Mouse (Mus musculus): ENCODE measurements at regions not wholly inside any gene's neighbourhood (a gene's known extent, or its start where the extent isn't known, plus 50 kb on each side); places are given as distances from the start of the nearest gene placed in this dataset.

DNA sequence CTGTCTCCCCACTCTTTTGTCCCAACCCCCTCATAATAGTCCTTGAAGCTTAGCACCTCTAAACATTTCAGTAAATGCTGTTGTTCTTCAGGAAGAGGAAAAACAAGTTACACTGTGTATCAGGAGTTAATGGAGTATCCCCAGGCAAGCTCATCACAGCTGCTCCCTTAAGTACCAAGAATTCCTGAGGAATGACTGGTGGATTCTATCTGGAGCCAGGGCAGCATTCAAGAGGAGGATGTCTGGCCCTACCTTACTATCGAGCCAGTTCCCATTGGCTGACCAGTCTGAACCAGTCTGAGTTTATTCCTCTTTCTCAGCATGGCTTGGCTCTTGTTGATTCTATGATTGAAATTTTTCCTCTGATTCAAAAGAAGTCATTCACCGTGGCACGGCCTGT lies 155.4 kb upstream of the Cited2 start:
- ATAC-seq (replicated peaks; ENCODE audit: poor library complexity) = no peak

DNA sequence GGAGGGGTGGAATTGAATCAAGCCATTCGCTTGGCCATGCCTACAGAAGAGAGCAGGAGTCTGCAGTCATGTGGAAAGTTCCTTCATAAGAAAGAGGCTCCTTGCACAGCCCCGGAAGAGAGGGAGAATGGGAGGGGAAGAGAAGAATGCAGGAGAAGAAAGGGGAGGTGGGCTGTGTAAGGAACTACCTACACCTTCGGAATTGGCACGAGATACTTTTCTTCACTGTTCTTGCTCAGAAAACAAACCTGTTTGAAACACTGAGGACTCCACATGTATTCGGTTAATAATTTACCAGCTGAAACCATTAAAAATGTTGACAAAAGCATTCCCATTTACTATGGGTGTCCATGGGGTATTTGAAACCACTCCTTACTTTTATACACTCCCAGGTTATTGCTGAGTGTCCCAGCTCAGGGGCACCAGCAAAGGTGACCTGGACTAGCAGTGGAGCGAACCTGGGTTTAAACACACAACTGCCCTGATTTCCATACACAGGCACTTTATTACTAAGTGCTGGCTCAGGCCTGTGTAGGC lies 153.4 kb upstream of the Cited2 start:
- no peak for ATAC-seq (replicated peaks; ENCODE audit: poor library complexity)

DNA sequence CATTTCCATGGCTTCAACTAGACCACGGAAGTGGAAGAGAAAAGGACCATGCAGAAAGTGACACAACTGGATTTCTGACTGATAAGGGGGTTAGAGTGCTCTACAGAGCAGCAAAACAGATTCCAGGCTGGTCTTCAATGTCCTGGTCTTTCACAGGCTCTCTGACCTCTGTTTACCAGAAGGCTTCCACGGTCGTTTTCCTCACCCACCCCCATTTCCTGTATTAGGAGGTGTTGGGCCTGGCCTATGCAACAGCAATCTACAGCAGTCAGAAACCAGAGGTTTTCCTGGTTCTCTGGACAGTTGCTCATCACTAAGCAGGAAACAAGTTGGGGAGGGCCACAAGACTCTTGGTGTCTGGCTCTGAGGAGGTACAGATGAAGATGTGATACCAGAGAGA lies 148.1 kb upstream of the Cited2 start:
- ATAC-seq (replicated peaks; ENCODE audit: poor library complexity) = peak; percentile 37

DNA sequence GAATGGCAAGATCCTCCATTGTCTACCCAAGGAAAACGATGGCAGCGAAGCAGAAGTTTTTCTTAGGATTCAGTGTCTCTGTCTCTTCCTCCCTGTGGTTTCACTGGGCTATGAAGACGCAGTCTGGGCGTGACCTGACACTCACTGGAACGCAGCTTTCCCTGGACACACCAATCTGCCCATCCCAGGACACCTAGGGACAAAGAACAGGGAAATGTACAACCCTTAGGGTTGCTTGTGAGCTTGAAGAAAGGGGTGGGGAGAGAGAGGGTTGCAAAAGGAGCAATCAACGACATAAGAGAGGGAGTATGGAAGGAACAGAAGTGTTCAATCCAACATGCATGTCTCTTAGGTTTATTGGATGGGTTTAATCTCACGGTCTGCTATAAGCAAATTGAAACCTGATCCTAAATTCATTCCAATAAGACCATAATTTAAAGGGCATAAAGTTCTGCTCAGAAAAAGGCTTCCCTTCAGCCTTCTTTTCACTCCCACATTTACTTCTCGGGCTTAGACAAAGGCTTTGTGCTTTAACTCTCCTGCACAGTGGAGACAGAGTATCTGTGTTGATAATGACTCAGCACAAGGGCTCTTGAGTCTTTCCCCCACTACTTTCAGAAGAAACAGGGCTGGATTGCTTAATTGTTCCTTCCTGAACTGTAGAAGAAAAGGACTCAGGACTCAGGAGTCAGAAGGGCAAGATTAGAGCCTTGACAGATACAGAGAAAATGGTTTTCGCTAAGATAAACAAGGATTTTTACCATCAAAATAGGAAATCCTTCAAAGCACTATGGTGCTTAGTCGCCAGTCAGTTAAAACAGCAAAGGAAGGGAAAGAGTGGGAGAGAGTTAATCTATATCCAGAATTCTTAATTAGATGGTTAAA lies 147.3 kb upstream of the Cited2 start:
- ATAC-seq (replicated peaks; ENCODE audit: poor library complexity) = peak; percentile 90

DNA sequence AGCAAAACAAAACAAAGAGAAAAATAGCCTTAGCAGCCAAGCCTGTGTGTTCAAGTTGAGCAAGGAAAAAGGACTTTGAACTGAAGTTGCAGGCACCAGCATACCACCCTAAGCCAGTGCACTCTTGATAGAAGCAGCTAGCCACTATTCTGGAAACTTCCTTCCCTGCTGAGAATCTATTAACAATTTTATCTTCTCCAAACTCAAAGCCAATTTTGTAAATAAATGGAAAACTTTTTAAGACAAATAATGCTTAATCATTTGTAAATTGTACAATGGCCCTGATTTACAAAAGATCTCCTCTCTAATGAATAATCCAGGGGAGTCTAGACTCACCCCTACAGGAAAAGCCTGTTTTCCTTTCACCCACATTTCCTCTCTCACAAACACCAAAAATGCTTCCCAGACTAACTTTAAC lies 146.7 kb upstream of the Cited2 start:
- ATAC-seq (replicated peaks; ENCODE audit: poor library complexity) = no peak

DNA sequence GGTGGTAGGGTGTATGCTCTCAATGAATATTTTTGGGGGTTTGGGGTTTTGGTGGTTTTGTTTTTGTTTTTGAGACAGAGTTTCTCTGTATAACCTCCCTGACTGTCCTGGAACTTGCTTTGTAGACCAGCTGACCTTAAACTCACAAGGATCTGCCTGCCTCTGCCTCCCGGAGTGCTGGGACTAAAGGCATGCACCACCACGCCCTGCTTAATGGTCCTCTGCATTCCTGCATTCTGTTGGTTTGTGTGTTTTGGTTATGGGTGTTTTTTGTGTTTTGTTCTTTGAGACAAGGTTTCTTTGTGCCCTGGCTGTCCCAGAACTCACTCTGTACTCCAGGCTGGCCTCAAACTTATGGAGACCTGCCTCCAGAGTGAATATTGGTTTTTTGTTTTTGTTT lies 143.6 kb upstream of the Cited2 start:
- ATAC-seq (replicated peaks; ENCODE audit: poor library complexity) = no peak

DNA sequence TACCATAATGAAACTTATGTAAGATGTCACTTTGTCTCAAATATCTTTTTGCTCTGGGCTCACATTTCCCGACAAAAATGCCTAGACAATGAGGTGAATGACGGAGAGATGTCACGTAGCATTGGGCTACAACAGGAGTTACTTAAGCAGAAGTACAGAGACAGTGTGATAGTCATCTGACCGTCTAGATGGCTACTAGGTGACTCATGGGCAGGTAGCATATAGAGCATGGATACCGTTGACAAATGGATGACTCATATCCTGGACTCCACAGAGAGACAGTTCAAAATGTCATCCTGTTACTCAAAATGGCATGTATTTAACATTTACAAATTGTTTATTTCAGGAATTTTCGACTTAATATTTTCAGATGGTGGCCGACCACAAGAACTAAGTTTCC lies 138.2 kb upstream of the Cited2 start:
- ATAC-seq (replicated peaks; ENCODE audit: poor library complexity) = no peak

DNA sequence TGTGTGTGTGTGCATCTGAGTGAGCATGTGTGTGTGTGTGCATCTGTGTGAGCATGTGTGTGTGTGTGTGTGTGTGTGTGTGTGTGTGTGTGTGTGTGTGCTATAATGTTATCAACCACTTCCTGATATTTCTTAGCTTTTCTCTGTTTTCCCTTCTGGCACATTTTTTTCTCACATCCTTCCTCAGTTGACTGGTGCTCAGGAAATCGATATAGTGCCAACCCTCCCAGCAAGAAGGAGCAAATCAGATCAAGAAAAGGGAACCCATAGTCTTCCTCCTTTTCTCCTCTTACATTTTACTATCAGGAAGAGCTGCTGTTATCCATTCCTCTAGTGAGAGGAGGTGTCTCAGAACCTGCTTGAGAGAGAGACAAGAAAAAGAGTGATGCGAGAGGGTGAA lies 136.1 kb upstream of the Cited2 start:
- no peak for ATAC-seq (replicated peaks; ENCODE audit: poor library complexity)

DNA sequence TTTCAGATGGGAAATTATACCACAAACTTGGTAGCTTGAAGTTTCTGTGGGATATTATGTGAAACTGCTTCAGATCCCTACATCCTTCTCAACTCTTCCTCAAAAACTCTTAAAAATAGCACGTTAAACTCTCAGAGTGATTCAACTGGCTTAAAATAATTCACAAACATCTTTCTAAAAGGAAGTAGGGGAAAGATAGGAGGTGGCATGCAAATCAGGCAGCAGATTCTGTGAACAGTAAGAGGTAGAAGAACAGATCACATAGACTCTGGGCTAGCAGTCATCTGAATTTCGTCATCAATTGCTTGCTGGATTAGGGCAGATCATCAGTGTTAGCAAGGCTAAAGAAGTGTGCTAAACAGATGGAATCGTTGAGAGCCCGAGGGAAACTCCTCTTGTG lies 133.9 kb upstream of the Cited2 start:
- ATAC-seq (replicated peaks; ENCODE audit: poor library complexity) = no peak

DNA sequence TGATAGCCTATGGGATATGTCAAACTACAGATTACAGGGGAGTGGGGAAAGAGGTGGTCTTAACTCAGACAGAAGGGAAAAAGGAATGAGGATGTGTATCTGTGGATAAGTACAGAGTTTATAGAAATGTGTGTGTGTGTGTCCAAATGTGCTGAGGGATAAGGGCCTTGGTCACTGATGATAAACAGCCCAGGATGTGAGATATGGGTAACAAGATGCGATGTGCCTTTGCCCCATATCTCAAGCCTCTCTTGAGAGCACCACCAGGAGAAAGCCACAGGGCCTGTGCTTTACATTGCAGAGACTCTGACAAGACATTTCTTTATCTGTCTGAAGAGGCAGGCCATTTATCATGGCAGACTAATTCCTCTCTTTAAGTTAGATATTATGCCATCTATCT lies 132.8 kb upstream of the Cited2 start:
- peak; percentile 92 for ATAC-seq (replicated peaks; ENCODE audit: poor library complexity)

DNA sequence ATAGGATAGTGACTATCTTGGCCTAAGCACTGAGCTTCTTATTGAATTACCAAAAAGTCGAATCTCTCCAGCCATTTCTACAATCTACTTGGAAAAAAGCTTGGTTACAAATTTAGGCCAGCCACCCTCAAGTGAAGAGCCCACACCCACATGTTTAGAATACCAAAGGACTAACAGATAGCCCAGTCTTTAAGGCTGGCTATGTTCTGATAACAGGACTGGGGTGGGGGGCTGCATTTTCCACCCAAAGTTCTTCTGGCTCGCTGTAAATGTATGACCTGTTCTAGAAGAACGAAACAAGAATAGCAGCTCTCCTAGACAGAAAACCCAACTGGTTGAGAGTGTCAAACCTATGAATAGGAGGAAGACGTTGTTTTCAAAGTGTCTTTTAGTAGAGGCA lies 130.6 kb upstream of the Cited2 start:
- ATAC-seq (replicated peaks; ENCODE audit: poor library complexity) = no peak

DNA sequence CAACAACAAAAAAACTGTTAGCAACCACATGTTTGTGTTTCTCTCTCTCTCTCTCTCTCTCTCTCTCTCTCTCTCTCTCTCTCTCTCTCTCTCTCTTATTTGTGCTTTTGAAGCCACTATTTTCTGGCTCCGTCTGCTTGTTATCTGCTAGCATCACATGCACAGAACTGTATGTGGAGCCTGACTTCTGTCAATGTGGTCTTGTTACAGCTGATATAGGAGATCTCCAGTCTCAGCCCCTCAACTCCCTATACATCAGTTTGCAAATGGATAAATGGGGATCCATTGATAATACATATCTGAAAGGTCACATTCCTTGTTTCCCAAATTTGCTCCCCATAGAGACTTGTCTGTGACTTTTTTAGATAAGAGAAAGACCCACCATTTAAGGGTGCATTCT lies 126.9 kb upstream of the Cited2 start:
- peak; percentile 84 for ATAC-seq (replicated peaks; ENCODE audit: poor library complexity)

DNA sequence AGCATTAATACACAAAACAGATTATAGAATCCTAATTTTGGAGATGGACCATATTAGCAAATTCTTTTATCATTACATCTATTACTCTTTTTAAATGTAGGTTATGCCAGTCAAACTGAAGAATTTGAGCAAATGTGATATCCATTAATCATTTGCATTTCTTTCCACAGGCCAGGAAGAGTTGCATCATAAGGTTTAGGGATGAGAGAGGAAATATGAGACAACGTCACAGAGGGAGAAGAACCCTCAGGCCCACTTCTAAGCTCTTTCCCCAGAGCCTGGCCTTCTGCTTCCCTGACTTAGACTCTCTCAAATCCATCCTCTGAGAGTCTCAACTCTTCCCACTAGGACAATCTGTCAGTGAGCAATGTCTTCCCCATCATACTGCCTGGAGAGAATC lies 126.3 kb upstream of the Cited2 start:
- no peak for ATAC-seq (replicated peaks; ENCODE audit: poor library complexity)

DNA sequence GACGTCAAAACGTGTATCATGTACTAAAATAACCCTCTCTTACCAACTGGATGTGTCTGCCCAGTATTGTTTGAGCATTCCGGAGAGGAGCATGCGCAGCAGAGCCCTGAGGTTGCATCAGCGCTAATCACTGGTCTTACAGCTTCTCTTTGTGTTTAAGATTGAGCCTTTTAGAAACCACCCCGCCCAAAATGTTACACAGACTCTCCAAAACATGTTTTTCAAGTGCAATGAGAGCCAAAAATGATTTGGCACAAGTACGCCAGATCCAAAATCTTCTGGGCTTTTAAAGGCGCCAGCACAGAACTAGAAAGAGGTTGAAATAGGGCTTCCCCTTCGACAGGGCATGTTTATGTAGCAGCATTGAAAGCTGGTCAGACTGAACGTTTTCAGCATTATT lies 123.8 kb upstream of the Cited2 start:
- ATAC-seq (replicated peaks; ENCODE audit: poor library complexity) = no peak

DNA sequence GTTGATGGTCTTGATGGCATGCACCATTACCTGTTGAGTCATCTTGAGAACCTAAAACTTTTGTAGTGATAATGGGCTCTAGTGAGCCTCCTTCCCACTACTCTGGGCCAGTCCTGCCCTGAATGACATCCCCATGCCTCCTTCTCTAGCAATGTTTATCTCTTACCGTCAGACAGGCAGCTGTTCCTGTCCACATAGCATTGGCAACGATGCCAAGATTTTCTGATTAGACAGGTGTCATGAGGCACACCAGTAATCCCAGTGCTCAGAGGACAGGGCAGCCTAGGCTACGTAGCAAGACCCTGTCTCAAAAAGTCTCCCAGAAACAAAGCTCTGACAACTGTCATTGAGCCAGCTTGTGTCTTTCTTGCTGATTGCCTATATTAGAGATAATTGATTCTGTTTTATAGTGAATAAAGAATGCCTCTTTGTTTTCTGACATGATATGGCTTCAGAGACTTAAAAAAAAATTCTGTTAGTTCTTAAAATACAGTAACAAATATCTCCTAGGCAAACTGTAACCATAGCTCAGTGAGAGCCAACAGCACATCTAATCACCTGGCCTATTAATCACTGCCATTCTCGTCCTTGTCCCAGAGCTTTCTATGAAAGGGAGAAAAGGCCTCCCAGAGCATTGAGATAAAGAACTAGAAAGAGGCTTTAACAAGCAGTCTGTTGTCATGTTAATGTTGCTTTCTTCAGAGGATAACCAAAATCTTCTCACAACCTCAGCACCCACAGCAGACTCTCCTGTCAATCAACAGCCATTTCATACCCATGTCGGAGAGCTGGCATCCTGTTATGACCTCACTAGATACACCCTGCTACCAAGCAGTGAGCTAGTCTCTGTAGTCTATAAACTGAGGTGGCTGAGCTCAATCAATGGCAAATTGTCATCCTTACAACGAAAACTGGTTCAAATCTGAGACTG lies 122.9 kb upstream of the Cited2 start:
- ATAC-seq (replicated peaks; ENCODE audit: poor library complexity) = peak; percentile 71

DNA sequence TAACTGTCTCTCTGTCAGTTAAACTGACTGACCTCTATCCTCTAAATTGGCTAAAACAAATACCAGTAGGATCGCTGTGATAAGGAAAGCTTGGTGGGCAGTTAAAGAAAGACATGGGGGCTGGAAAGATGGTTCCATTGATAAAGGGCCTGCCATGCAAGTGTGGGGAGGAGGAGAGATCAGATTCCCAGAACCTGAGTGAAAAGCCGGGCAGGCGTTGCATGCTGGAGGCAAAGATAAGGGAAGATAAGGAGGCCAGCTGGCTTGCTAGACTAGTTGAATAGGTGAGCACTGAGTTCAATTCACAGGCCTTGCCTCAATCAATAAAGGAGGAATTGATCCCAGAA lies 122.3 kb upstream of the Cited2 start:
- no peak for ATAC-seq (replicated peaks; ENCODE audit: poor library complexity)

DNA sequence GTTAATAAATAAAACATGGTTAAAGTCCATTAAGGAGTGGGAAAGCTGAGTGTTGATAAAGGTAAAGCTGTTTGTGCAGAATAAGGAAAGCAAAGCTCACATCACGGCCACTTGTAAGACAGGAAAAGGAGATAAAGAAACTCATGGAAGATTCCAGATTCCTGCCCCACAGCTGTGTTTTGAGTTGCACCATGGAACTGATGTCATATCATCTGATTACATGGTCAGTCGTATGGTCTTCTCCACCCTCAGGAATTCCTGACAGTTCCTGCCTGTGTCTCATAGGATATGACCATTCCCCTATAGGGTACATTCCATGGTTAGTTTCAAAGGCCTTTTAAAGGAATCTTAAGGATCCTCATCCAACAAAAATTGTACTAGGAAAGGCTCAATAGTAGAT lies 120.6 kb upstream of the Cited2 start:
- ATAC-seq (replicated peaks; ENCODE audit: poor library complexity) = no peak

DNA sequence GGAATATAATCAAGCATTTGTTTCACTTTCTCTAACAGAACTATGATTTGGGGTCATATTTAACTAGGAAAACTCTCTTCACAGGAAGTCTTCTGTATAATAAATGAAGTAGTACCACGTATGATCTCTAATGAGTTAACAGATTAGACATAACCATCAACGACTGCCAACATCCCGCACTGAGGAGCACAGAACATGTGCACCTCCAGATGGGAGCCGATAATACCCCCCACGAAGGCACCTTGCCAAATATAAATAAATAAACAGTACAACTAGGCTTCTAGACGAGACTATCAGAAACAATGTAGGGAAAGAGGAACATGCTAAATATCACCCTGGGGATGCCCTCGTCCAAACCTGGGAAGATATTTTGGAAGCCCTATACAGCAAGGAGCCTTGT lies 114.8 kb upstream of the Cited2 start:
- peak; percentile 44 for ATAC-seq (replicated peaks; ENCODE audit: poor library complexity)

DNA sequence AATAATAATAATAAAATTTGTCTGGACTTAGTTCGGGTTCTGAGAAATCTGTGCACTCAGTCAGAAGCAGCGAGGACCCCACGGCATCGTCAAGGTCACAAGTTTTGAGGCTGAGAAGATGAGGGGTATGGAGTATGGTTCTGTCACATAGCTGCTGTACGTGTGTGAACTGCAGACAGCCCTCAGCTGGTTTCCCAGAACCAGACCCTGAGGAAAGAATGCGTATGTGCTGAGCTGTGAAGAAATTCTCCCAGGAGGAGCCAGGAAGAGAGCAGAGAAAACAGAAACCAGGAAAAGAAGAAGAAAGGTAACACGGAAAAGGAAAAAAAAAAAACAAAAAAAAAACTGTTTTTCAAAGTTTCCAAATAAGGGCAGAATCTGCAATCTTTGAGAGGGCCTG lies 112.4 kb upstream of the Cited2 start:
- ATAC-seq (replicated peaks; ENCODE audit: poor library complexity) = no peak

DNA sequence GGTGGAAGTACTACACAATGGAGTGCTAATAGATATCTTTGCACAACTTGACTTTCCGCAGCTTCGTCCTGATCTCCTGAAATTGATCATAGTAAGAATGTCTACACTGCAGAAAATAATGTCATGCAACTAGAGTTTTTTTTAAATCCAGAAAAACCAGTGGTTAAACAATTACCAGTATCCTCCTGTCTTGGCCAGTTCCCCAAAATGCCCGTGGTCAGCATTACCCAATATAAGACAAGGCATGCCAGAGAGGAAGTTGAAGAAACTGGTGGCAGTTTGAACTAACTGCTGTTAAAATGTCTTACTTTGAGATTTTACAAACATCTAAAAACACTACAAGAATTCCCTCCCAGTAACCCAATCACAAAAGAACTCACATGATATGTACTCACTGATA lies 109.7 kb upstream of the Cited2 start:
- ATAC-seq (replicated peaks; ENCODE audit: poor library complexity) = peak; percentile 89

DNA sequence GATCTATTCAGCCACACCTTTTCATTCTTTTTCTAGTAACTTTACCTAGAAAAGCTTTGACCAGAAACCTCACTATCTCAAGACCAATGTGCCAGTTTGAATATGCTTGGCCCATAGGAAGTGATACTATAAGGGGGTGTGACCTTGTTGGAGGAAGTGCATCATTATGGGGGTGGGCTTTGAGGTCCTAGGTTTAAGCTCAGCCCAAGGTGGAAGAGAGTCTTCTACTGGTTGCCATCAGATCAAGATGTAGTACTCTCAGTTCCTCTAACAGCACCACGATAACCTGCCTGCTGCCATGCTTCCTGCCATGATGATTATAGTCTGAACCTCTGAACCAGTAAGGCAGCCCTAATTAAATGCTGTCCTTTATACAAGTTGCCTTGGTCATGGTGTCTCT lies 105.0 kb upstream of the Cited2 start:
- peak; percentile 63 for ATAC-seq (replicated peaks; ENCODE audit: poor library complexity)

DNA sequence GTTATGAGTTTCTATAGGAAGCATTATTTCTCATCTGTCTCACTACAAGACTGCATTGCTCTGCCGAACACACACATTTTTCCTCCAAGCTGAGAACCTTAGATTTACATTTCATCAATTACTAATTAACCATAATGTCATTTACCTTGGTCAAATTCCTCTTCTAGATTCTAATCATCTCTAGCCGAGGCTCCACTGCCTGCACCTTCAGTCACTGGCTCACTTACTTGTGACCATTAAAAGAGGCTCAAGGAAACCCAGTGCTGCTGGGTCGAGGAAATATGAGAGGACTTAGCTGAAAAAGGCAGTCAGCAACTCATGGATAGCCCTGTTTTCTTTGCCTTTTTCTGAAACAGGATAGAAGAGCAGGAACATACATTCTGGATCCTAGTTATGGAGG lies 103.4 kb upstream of the Cited2 start:
- no peak for ATAC-seq (replicated peaks; ENCODE audit: poor library complexity)

All from megakaryocyte progenitor cell, adult 5-6 weeks (primary cell).